Mouse (Mus musculus): ENCODE data around the gene Crat.

The Crat gene

DNA sequence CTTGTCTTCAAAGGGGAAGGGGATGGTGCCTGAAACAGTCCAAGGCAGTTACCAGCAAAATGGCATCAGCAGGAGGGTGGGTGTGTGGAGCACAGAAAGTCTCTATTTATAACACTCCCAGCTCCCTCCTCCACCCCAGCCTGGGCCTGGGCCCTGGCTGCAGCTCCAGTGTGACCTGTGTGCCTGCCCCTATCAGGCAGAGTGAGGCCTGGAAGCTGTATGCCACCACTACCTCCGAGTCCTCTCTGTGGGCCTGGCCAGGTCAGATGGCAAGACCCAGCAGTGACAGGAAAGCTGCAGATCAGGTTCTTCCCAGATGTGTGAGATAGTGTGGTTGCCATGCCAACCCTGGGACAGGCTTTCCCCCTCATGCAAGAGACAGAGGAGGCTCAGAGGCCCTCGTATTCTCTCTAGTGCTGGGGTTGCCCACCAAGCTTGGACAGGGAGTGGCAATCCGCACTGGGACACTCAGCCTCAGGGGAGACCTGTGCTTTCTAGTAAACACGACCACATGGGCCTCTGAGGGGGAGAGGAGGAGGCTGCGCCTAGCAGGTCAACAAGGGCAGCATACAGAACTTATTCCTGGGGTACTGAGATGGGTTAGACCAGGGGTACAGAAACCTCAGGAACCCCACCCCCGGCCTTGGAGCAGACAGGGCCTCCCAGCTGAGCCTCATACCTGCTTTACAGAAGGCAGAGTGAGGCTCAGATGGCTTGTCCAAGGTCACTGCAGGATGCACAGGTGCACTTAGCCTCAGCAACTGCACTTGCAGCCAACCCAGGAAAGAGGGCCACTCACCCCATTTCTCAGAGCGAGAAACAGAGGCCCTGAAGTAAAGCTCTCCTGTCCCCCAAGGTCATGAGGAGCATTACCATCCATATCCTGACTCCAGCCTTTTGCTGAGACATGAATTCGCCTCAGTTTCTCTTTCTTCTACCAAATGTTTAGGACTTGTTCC lies 57.8 kb downstream of the Crat start:
- in situ Hi-C loops (cut with MboI; ENCODE audit: low pct_unique_long_range_greater_than_20kb in 1 of 2, low sequenced_read_pairs in 2 of 2, unreplicated experiment in 1 of 2): no loop called here

GRCm38 (mm10) chr2:30356906-30357305 lies 58.7 kb downstream of the Crat start:
- in situ Hi-C loops (cut with MboI; ENCODE audit: low pct_unique_long_range_greater_than_20kb in 1 of 2, low sequenced_read_pairs in 2 of 2, unreplicated experiment in 1 of 2): no loop called here

GRCm38 (mm10) chr2:30356266-30356665 lies 59.3 kb downstream of the Crat start:
- in situ Hi-C loops (cut with MboI; ENCODE audit: low pct_unique_long_range_greater_than_20kb in 1 of 2, low sequenced_read_pairs in 2 of 2, unreplicated experiment in 1 of 2): no loop called here

DNA sequence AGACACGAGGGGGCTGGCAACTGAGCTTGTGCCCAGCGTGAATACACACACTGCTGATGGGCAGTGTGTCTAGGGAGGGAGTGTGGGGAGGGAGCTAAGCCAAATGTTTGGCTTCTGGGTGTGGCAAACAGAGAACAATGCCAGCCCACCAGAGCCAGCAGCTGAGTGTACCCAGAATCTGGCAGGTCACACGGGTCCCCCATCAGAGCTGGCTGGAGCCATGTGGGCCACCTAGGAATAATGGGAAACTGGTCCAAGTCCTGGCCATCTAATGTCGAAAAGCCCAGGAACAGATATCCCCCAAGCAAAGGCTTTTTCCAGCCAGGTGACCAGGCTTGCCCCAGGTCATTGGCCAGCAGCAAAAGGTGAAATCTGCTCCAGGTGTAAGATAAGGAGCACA lies 59.8 kb downstream of the Crat start:
- in situ Hi-C loops (cut with MboI; ENCODE audit: low pct_unique_long_range_greater_than_20kb in 1 of 2, low sequenced_read_pairs in 2 of 2, unreplicated experiment in 1 of 2): no loop called here

- in situ Hi-C loops (cut with MboI; ENCODE audit: low pct_unique_long_range_greater_than_20kb in 1 of 2, low sequenced_read_pairs in 2 of 2, unreplicated experiment in 1 of 2): no loop called here
These were observed 64.5 kb downstream of the Crat start for GRCm38 (mm10) chr2:30351149-30351548.
